Mouse (Mus musculus): ENCODE measurements around the gene Stxbp4. TPM values are rescaled to one million over a fixed set of nuclear protein-coding genes. Genes with fewer than 3 reads are reported as not detected.

Stxbp4 gene
- polyA plus RNA-seq, 1 experiment from 2014 or later = 2.1 TPM

- Histone ChIP-seq H3K27ac (ENCODE audit: low read depth, low read length) (no peak overlapping the region), H3K4me2 (replicated peaks; ENCODE audit: low read depth) (no peak overlapping the region), H3K9me3 (ENCODE audit: control insufficient read depth) (no peaks in the 10 kb centered on the region), H3K4me3 (ENCODE audit: low read depth, low read length) (no peak overlapping the region), H3K4me1 (replicated peaks; ENCODE audit: control insufficient read depth, insufficient read depth, low read length) (no peaks in the 10 kb centered on the region), H3K27me3 (replicated peaks; ENCODE audit: control insufficient read depth, insufficient read depth, low read length) (no peaks in the 10 kb centered on the region), H3K36me3 (ENCODE audit: control insufficient read depth, insufficient read depth) (no peaks in the 10 kb centered on the region), H3K9ac (ENCODE audit: low read depth, low read length) (no peak overlapping the region)
- no peak; the same call in 1 of the 2 replicates for ATAC-seq
- WGBS = 56% methylated on average over 8 of the region's 8 CpGs
- TF ChIP-seq CTCF (IDR thresholded peaks at IDR 0.05; ENCODE audit: low read depth) = no peak
These were observed 116.8 kb downstream of the Stxbp4 start for GRCm38 (mm10) chr11:90521040-90521439.

GRCm38 (mm10) chr11:90517750-90518149, 120.1 kb downstream of the Stxbp4 start:
- Histone ChIP-seq H3K4me3 (ENCODE audit: low read depth, low read length) (no peak overlapping the region), H3K4me2 (replicated peaks; ENCODE audit: low read depth) (no peak overlapping the region), H3K36me3 (ENCODE audit: control insufficient read depth, insufficient read depth) (no peaks in the 10 kb centered on the region), H3K27me3 (replicated peaks; ENCODE audit: control insufficient read depth, insufficient read depth, low read length) (no peaks in the 10 kb centered on the region), H3K9ac (ENCODE audit: low read depth, low read length) (no peak overlapping the region), H3K27ac (ENCODE audit: low read depth, low read length) (no peak overlapping the region), H3K4me1 (replicated peaks; ENCODE audit: control insufficient read depth, insufficient read depth, low read length) (no peaks in the 10 kb centered on the region), H3K9me3 (ENCODE audit: control insufficient read depth) (no peaks in the 10 kb centered on the region)
- 79% methylated on average over 1 of the region's 1 CpGs for WGBS
- ATAC-seq = no peak
- TF ChIP-seq CTCF (IDR thresholded peaks at IDR 0.05; ENCODE audit: low read depth) = no peak

GRCm38 (mm10) chr11:90512538-90513219, 125.2 kb downstream of the Stxbp4 start:
- Histone ChIP-seq H3K9me3 (ENCODE audit: control insufficient read depth) (no peaks in the 10 kb centered on the region), H3K4me3 (ENCODE audit: low read depth, low read length) (no peak overlapping the region), H3K27me3 (replicated peaks; ENCODE audit: control insufficient read depth, insufficient read depth, low read length) (no peaks in the 10 kb centered on the region), H3K4me2 (replicated peaks; ENCODE audit: low read depth) (no peak overlapping the region), H3K9ac (ENCODE audit: low read depth, low read length) (no peak overlapping the region), H3K4me1 (replicated peaks; ENCODE audit: control insufficient read depth, insufficient read depth, low read length) (no peaks in the 10 kb centered on the region), H3K36me3 (ENCODE audit: control insufficient read depth, insufficient read depth) (no peaks in the 10 kb centered on the region), H3K27ac (ENCODE audit: low read depth, low read length) (no peak overlapping the region)
- no peak for ATAC-seq
- TF ChIP-seq CTCF (IDR thresholded peaks at IDR 0.05; ENCODE audit: low read depth) = no peak
- 64% methylated on average over 5 of the region's 5 CpGs for WGBS

GRCm38 (mm10) chr11:90501846-90502245, 136.0 kb downstream of the Stxbp4 start:
- no peak for ATAC-seq
- Histone ChIP-seq H3K9ac (ENCODE audit: low read depth, low read length) (no peak overlapping the region), H3K4me2 (replicated peaks; ENCODE audit: low read depth) (no peak overlapping the region), H3K27ac (ENCODE audit: low read depth, low read length) (no peak overlapping the region), H3K4me3 (ENCODE audit: low read depth, low read length) (no peak overlapping the region), H3K36me3 (ENCODE audit: control insufficient read depth, insufficient read depth) (no peaks in the 10 kb centered on the region), H3K27me3 (replicated peaks; ENCODE audit: control insufficient read depth, insufficient read depth, low read length) (no peaks in the 10 kb centered on the region), H3K4me1 (replicated peaks; ENCODE audit: control insufficient read depth, insufficient read depth, low read length) (no peaks in the 10 kb centered on the region), H3K9me3 (ENCODE audit: control insufficient read depth) (no peaks in the 10 kb centered on the region)
- WGBS = 72% methylated on average over 4 of the region's 4 CpGs
- no peak for TF ChIP-seq CTCF (IDR thresholded peaks at IDR 0.05; ENCODE audit: low read depth)

- Histone ChIP-seq H3K4me3 (ENCODE audit: low read depth, low read length) (no peak overlapping the region), H3K27ac (ENCODE audit: low read depth, low read length) (no peak overlapping the region), H3K9me3 (ENCODE audit: control insufficient read depth) (no peaks in the 10 kb centered on the region), H3K36me3 (ENCODE audit: control insufficient read depth, insufficient read depth) (no peaks in the 10 kb centered on the region), H3K4me1 (replicated peaks; ENCODE audit: control insufficient read depth, insufficient read depth, low read length) (no peaks in the 10 kb centered on the region), H3K9ac (ENCODE audit: low read depth, low read length) (no peak overlapping the region), H3K27me3 (replicated peaks; ENCODE audit: control insufficient read depth, insufficient read depth, low read length) (no peaks in the 10 kb centered on the region), H3K4me2 (replicated peaks; ENCODE audit: low read depth) (no peak overlapping the region)
- no peak for TF ChIP-seq CTCF (IDR thresholded peaks at IDR 0.05; ENCODE audit: low read depth)
- 95% methylated on average over 6 of the region's 6 CpGs for WGBS
- no peak for ATAC-seq
These were observed 138.0 kb downstream of the Stxbp4 start for GRCm38 (mm10) chr11:90499918-90500317.

GRCm38 (mm10) chr11:90498461-90498860, 139.4 kb downstream of the Stxbp4 start:
- H3K27me3 ChIP-seq (replicated peaks; ENCODE audit: control insufficient read depth, insufficient read depth, low read length) = no peaks in the 10 kb centered on the region
- WGBS = 57% methylated on average over 5 of the region's 5 CpGs

More at GRCm38 (mm10) chr11:90498461-90498860, 139.4 kb downstream of the Stxbp4 start:
- Histone ChIP-seq H3K4me2 (replicated peaks; ENCODE audit: low read depth) (no peak overlapping the region), H3K4me1 (replicated peaks; ENCODE audit: control insufficient read depth, insufficient read depth, low read length) (no peaks in the 10 kb centered on the region), H3K27ac (ENCODE audit: low read depth, low read length) (no peak overlapping the region), H3K36me3 (ENCODE audit: control insufficient read depth, insufficient read depth) (no peaks in the 10 kb centered on the region), H3K4me3 (ENCODE audit: low read depth, low read length) (no peak overlapping the region), H3K9ac (ENCODE audit: low read depth, low read length) (no peak overlapping the region), H3K9me3 (ENCODE audit: control insufficient read depth) (no peaks in the 10 kb centered on the region)
- ATAC-seq = no peak
- TF ChIP-seq CTCF (IDR thresholded peaks at IDR 0.05; ENCODE audit: low read depth) = no peak
